Mouse (Mus musculus): ENCODE data around the gene Axin2.

DNA sequence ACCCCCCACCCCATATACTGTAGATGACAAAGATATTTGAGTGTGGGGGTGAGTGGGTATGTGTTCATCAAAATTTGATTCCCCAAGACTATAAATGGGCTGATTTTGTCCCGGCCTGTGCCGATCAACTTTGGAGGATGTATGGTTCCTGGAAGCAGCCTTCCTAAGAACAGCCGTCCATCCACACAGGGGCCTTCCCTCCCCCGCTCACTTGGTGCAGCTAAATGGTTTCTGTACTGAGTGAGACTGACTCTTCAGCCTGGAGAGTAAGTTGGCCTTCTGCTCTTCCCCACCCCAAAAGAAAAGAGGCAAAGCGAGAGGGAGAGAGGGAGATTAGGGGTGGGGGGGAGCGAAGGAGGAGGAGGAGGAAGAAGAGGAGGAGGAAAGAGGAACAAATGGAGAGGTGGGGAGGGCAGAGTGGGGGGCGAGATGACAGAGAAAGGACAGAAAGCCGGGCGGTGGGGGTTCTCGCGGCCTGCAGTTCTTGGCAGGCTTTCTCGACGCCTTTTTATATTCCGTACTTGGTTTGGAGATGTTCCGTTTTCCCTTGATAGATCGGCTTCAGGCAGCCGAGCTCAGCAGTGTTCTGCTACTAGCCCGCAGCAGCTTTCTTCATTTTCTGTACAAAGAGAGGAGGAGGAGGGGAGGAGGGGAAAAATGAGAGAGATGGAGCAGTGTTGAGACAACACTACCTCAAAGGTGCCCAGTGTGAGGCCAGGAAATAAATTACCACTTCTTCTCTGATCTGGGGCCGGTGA is 20.7 kb downstream of the Axin2 start:
- TF ChIP-seq POLR2A (IDR thresholded peaks at IDR 0.05; ENCODE audit: low read depth, low read length) (no peak), CTCF (IDR thresholded peaks at IDR 0.05; ENCODE audit: borderline replicate concordance, insufficient read depth, low read length) (no peak)

All from embryonic fibroblast, embryonic 13.5 days (primary cell).